Mouse (Mus musculus): ENCODE results near the gene Kif13a.

Kif13a gene

GRCm38 (mm10) chr13:46883976-46884375, 45.7 kb downstream of the Kif13a start:
- DNase-seq (ENCODE audit: low spot score) = no peak

- peak; percentile 54 for DNase-seq (ENCODE audit: low spot score)
These were observed 46.3 kb downstream of the Kif13a start for GRCm38 (mm10) chr13:46883381-46883780.

- no peak for DNase-seq (ENCODE audit: low spot score)
These were observed 48.9 kb downstream of the Kif13a start for GRCm38 (mm10) chr13:46880736-46881135.

DNA sequence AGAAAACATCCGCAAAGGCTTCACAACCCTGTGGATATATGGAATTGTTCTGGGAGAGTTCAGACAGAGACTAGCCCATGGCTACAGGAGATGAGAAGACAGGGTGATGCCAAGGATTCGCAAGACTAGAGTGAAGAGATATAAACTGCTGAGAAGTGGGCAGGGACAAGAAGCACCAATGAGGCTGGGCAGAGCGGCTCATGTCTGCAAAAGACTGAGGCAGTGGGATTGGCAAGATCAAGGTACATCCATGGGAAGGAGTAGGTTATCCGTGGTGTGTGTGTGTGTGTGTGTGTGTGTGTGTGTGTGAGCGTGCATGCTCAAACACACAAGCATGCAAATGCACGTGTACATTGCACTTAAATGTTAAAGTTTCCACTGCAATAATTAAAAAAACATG, 49.4 kb downstream of the Kif13a start:
- DNase-seq (ENCODE audit: low spot score) = no peak

- no peak for DNase-seq (ENCODE audit: low spot score)
These were observed 52.6 kb downstream of the Kif13a start for GRCm38 (mm10) chr13:46877049-46877448.

DNA sequence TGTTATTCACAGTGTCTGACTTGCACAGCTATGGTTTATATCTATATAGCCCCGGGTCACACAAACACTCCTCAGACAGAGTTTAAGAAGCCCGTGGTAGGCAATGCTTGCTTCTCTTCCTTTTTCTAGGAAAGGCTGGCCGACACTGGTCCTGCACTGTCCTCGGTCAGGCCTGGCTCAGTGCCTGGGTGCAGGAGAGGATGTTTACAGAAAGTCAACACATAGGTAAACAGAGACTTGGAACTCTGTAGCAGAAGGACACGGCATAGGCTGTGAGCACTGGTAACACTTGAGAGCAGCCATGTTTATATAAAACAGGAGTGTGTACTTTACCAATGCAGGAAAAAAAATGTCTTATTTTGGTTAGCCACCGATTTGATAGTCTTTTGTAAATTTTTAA, 54.3 kb downstream of the Kif13a start:
- peak; percentile 48 for DNase-seq (ENCODE audit: low spot score)

- no peak for DNase-seq (ENCODE audit: low spot score)
These were observed 56.9 kb downstream of the Kif13a start for GRCm38 (mm10) chr13:46872732-46873131.

DNA sequence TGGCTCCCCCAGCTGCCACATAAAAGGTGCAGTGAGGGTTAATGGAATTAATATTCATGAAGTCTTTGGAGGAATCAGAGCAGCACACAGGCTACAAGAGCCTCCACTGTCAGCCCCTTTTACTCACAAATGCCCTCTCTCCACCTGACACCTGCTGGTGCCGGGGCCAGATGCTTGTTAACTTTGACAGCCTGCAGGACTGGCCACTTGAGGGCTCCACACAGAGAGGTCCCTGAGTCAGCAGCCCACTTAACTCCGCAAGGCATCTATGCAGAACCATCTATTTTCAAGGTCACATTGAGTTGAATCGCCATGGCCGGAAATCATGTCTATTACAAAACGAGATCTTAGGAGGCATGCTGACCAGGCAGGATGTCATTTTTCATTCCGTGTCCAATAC, 57.5 kb downstream of the Kif13a start:
- no peak for DNase-seq (ENCODE audit: low spot score)

DNA sequence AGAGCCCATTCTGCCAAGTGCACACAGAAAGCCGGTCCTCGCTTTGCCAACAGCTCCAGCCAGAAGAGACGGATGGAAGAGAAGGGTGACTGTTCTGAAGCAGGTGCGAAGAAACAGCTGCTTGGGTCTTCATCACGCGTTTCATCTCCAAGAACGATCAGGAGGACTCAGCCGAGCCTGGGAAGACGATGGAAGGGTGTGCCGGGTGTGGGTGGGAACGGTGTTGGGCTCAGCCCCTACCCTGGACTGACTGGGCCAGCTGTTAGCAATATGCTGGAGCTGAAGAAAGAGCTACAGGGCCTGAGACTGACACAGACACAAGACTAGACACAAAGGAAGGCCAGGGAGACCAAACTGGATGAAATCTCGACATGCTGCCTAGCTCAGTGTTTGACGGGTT, 60.2 kb downstream of the Kif13a start:
- no peak for DNase-seq (ENCODE audit: low spot score)

DNA sequence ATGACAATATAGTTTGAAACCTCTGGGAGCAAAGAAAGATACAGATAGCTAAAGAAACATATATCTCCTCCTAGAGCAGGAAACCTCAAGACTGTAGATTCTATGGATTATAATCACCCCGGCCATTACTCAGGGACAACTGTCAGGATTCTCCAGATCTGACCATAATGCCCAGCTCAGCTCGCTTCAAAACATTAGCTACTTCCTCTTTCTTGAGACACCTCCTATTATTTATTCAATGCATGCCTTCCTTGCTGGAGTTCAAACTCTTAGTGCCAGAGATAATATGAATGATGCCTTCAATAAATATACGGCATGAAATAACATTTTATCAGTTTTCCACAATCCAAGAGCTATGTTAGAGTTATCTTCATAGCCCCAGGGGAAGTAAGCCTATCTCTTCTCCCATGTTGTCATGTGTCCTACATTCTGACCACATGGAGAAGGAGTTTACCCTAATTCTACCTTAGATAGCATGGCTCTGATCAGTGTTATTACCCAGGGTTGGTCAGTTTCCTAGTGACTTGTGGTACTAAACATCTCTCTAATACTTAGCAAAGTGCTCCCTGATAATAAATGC, 66.4 kb downstream of the Kif13a start:
- no peak for DNase-seq (ENCODE audit: low spot score)

DNA sequence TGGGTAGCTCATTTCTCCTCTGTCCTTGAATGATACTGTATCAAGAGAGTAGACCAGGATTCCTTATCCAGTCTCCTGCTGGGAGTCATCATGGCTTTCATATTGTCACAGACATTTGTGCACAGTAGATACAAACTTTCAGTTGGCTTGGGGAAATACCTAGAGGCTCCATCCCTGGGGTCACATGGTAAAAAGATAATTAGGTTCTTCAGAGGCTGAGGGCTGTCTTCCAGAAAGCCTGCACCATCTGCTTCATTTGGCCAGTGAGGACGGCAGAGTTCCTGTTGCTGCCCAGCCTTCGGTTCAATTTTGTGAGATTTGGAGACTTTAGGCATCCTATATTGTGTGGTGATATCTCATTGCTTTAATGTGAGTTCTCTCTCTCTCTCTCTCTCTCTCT, 69.8 kb downstream of the Kif13a start:
- no peak for DNase-seq (ENCODE audit: low spot score)

GRCm38 (mm10) chr13:46859173-46859572, 70.5 kb downstream of the Kif13a start:
- DNase-seq (ENCODE audit: low spot score) = no peak

DNA sequence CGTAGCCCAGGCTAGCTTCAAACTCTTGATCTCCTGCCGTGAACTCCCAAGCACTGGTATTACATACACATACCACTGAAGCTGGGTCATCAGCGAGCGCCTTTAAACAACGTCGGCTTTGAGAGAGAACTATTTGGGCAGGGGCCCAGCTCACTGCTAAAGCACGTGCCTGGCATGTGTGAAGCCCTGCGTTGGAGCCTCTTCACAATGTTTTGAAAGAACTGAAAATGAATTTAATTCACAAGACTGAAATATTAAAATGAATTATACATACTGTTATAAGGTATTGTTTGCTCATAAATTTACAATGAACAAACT, 70.9 kb downstream of the Kif13a start:
- no peak for DNase-seq (ENCODE audit: low spot score)

GRCm38 (mm10) chr13:46858143-46858834, 71.4 kb downstream of the Kif13a start:
- no peak for DNase-seq (ENCODE audit: low spot score)

- no peak for DNase-seq (ENCODE audit: low spot score)
These were observed 75.2 kb downstream of the Kif13a start for GRCm38 (mm10) chr13:46854456-46854855.

- DNase-seq (ENCODE audit: low spot score) = no peak
These were observed 77.2 kb downstream of the Kif13a start for GRCm38 (mm10) chr13:46852470-46852869.

- no peak for DNase-seq (ENCODE audit: low spot score)
These were observed 84.2 kb downstream of the Kif13a start for GRCm38 (mm10) chr13:46845456-46845855.

DNA sequence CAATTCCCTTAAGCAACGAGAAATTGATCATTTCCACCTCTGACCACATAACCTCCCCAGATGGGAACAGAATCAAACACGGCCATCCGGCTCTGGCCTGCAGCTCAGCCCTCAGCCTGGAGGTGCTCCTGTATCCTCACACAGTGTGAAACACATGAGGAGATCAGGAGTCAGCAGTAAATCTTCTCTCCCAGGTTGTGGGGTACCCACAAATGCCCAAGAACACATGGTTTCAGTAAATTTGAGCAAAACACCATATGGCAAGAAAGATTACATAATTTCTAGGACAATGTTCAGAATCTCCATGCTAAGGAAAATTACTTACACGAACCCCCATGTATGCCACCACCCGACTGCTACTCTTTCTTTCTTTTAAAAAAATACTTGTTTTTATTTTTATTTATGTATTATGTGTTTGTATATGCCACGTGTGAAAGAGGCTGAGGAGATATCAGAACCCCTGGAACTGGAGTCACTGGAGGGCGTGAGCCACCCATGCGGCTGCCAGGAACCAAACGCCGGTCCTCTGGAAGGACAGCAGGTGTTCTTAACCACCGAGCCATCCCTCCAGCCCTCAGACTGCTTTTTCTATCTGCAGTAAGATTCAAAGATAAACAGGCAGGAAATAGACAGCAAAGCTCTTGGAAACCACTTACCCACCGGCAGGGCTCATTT, 85.0 kb downstream of the Kif13a start:
- no peak for DNase-seq (ENCODE audit: low spot score)

DNA sequence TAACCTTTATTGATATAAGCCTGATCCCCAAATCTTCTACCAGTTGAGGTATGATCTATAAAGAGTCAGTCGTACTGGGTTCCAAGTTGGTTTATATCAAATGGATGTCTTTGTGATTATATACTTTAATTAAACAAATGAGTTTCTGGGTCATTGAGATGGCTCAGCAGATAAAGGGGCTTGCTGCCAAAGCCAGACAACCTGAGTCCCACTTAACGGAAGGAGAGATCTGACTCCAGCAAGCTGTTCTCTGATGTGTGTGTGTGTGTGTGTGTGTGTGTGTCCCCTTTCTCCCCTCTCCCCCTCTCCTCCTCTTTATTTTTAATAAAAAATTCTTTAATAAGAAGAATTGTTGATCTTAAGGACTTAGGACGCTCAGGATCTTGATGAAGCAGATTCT, 86.0 kb downstream of the Kif13a start:
- DNase-seq (ENCODE audit: low spot score) = peak; percentile 17

- DNase-seq (ENCODE audit: low spot score) = peak; percentile 46
These were observed 87.5 kb downstream of the Kif13a start for GRCm38 (mm10) chr13:46842185-46842584.

DNA sequence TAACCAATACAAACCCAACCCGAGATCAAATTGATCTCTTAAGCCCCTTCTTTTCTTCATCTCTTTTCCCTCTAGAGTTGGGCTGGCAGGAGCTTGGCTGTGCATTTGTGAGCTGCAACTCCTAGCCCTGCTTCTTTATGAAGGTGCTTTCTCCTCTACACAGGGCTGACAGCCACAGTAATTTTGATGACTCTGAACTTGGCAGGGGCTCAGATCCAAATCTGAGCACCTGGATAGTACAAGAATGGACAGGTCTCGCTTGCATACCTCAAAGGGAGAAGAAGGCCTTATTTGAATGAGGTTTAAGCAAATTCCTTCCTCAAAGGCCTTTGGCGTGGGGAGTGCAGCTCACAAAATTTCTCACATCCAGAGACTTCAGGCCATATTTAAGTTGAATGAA, 88.0 kb downstream of the Kif13a start:
- DNase-seq (ENCODE audit: low spot score) = peak; percentile 53

- DNase-seq (ENCODE audit: low spot score) = peak; percentile 76
These were observed 89.0 kb downstream of the Kif13a start for GRCm38 (mm10) chr13:46840676-46841075.

GRCm38 (mm10) chr13:46839236-46839635, 90.4 kb downstream of the Kif13a start:
- DNase-seq (ENCODE audit: low spot score) = no peak

GRCm38 (mm10) chr13:46838551-46838950, 91.1 kb downstream of the Kif13a start:
- peak; percentile 22 for DNase-seq (ENCODE audit: low spot score)

Data from urinary bladder, postnatal 14 days (tissue).